Mouse (Mus musculus) retina, postnatal 1 day (tissue): ENCODE measurements around the gene Exoc6b.

Experiments used
- DNase-seq: peaks from one replicate; pipeline ENCODE4 v3.0.0-alpha.2; 2012

The Exoc6b gene

DNA sequence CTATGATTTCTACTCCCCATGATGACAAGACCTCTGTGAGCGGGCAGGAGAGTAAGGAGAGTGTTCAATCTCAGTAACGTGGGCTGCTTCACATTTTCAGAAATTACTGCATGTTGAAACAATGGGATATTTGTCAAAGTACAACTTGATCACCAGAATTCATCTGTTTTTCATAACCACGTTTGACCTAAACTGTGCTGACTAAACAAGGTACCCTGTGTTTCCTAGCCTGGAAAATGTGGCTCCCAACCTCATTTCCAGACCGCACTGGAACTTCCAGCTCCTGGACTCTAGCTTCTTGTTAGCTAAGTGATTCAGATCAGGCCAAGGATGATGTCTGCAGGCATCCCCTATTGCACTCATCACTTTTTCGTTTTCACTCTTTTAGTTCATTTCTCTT lies 193.4 kb downstream of the Exoc6b start:
- DNase-seq, result no peak

DNA sequence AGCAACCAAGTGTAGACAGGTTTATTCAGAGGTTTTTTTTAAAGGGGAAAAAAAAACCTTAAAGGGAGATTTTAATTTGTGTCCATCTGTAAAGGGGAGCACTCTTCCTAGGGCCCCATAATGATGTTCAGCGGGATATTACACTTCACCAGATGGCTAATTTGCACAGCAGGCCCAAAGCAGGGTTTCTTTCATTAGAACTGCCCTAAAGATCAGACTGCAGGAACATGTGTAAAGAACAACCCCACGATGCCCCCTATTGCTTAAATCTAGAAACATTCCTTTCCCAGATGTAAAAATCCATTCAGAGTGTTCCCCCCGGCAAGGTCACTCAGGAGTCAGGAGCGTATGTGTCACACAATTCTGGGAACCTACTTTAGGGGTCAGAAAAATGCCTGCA lies 202.2 kb downstream of the Exoc6b start:
- DNase-seq, result peak; percentile 10

DNA sequence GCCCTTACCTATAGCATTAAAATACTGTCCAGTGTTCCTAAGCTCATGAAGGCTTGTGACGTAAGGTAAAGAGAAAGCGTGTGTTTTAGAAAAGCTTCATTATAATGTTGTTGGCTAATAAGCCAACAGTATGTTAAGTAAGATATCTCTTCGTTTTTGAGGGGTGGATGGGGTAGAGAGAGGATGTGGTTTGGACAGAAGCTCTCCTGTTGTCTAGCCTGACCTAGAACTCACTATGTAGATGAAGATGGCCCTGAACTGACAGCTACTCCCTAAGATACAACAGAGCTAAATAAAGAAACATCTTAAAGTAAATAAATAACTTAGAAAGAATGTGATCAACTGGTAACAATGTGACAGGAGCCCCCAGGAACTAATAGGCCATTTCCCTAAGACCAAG lies 204.7 kb downstream of the Exoc6b start:
- no peak for DNase-seq

DNA sequence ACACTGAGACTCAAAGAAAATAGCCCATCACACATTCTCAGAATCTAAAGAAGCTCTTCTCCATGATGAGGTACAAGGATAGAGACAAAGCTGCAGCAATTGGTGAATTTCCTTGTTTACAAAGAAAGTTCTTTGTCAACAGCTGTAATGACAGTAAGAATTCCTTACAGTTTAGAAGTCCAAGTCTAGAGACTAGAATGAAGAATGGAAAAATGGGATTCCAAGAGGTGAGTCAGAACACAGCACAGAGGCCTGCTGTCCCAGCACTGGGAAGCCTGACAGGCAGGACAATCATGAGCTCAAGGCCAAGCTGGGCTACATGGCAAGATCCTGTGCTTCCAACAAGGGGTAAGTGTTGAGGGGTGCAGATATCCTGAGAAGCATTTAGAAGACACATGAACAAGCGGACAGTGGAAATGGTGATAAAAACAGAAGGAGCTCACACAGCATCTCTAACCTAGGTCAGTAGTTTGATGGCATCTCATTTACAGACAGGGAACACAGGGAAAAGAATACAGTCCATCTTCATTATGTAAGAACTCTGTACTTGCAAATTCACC lies 205.4 kb downstream of the Exoc6b start:
- no peak for DNase-seq

DNA sequence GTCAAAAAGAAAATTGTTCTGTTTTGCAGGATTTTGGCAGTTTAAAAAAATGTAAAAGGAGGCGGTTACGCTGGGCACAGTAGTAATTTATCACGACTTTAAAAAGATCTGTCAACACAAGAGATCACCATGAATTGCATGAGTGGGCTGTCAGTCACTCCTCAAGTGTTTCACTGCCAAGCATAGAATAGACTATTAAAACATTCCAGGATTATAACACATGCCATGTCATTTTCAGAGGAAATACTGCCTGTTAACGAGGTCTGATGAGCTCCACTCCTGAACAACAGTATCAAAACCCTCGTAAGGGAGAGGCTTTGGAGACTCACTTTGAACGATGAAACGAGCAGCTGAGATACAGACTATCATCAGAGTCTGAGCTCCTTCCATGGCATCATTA lies 223.6 kb downstream of the Exoc6b start:
- DNase-seq, result no peak

DNA sequence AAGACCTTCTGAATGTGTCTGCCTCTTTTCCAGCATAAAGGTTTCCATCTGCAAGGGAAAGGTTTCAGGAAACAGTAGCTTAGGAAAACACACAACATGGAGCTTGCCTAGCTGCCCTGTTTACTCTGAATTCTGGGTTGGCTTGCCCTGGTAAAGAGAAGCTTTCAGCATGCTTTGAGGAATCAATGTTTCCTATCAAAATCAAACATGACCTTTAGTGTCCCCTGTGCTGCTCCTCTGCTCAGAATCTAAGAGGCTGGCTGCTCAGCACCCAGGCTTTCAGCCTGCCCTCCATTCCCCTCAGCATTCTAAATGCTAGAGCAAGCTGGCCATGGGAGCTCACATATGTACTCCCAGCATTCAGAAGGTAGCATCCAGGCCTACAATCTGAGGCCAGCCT lies 228.2 kb downstream of the Exoc6b start:
- DNase-seq, result no peak

DNA sequence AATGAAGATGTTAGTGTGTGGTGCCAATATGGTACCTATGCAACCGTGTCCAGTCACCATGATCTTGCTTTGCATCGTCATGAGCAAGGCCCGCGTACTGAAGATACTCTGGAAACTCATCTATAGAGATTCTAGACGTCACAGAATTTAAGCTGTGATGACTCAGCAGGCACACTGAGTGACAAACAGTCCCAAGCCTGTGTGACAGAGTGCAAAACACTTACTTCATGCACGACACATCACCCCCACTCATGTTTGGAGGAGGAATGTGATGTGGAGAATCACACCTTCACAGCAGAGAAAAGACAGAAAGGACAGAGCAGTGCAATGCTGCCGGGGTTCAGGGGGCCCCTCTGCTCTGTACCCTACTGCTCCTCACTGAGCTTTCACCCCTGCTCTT lies 261.8 kb downstream of the Exoc6b start:
- DNase-seq, result no peak

DNA sequence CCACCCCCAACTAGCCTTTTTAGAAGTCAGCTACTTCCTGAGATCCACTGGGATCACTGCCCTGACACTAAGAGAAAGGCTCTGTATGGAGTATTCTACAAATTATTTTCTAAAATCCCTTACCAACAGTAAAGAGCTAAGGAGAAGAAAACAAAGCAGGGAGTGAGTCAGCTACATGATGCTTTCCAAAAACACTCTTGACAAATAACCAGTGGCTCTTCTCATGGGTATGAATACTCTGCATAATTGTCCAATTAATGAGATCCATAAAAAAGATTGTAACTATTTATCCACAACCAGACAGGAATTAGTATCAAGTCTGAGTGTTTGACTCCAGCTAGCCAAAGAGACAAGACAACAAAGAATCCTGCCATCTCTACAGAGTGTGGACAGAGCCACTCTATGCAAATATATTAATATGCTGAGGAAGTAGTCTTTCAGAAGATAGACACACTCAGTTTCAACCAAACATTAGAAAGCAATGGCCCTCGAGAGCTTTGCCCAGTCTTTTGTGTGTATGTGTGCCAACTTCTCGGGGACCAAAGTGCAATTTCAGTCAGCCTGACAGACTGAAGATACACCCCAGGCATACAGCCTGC lies 263.1 kb downstream of the Exoc6b start:
- no peak for DNase-seq

DNA sequence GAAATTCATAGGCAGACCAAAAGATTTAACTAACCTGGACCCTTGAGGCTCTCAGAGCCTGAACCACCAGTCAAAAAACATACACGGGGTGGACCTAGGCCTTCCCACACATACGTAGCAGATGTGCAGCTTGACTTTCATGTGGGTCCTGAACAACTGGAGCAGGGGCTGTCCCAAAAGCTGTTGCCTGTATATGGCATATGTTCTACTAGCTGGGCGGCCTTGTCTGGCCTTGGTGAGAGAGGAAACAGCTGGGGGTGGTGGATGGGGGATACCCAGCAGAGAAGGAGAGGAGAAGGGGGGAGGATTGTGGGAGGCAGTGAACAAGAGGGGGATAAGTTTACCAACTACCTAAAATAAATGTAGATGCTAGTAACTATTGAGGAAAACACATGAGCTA lies 270.6 kb downstream of the Exoc6b start:
- DNase-seq, result no peak

DNA sequence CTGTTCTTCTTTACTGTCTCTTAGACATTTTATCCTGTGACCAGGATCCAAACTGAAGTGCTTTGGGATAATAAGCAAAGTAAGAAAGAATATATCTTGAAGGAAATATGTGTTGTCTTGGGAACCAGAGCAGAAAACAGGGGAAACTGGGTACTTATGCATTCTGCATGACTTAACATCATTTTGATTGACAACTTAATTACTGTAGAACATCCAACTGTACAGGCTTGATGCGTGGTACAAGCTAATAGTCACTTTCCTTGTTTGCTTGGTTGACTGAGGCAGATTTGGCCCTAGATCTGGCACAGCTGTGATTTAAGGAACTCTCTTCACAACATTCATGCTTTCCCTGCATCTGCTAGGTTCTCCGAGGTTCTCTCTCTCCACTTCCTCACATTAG lies 285.3 kb downstream of the Exoc6b start:
- DNase-seq, result no peak

DNA sequence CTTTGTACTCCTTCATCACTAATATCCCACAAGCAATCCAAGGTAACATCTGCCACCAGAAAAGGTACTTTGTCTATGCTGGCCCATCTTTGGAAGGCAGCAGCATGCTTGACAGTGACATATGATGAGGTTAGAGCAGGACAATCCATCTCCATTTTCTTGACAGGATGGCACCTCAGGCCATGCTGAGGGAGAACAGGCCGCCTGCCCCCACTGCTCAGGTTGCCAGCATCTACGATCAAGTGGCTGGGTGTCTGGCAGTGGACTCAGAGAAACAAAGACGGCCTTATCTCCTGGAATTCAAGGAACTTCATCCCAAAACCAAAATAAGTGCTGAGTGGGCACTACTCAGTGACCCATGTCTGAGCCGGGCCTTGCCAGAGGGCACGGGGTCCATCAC lies 289.3 kb downstream of the Exoc6b start:
- DNase-seq, result no peak

DNA sequence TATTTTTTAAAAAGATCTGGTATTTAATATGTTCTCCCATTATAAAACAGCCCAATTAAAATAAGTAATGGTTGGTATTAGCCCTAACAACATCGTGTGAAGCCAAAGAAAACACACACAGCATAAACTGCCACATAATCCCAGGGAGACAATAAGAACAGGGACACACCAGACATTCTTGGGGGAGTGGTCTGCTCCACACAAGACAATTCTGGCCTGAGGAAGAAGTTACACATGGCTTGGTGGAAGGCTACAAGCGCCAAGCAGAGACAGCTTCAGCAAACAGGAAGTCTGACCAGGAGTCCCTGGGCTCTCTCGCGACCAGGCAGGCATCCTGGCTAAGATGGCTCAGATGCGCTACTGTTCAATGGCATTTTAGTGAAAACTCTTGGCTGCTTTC lies 290.3 kb downstream of the Exoc6b start:
- DNase-seq, result no peak

DNA sequence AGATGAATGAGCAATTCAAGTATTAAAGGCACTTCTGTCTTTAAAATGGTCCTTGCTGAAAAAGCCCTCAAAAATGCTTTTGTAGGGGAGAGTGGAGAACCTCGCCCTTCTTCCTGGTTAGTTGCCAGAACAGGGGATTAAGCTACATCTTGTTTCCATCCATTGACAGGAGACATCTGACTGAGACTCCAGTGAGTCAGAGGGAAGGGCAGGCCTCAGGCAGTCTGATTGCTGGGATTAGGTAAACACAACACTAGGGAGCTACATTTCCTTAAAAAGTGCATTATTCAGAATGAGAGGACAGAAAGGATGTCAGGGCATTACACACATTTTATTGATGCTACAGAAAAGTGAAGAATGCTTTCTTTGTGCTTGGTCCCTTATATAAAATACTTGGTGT lies 293.4 kb downstream of the Exoc6b start:
- no peak for DNase-seq

DNA sequence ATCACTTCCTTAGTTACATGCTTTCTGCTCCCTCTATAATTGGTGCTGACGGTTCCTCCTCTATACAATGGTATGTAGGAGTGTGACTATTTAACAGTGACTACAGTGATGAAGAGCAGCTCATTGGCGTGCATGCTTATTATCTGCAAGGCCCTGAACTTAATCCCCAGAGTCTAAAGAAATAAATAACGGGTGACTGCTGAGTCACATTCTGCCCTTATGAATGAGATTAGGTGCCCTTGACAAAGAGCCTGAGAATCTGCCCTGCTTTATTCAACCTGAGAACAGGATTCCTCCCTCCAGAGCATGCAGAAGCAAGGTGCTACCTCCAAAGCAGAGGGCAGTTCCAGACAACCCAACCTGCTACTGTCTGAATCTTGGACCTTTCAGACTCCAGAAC lies 314.0 kb downstream of the Exoc6b start:
- DNase-seq, result no peak

DNA sequence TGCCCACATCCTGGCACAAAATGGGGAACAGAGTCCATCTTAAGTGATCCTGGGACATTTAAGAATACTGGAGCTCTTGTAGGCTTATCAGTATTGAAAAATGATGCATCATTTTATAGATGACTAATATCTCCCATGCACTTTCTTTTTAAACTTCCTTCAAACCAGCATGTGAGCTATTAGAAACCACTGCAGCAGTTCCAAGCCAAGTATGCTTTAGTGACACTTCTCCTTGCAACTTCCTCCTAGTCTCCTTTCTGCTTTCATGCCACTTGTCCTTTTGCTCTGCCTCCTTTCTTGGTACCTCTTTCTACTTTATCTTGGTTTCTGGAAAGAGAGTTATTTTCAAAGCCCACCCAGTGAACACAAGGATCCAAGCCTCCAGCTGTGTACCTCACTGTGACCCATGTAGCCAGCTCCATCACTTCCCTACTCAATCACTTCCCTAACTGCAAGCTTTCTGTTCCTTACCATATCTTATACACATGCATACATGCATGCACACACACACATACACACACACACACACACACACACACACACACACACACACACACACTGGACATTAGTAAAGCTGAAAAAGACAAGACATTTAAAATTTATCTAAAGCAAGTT lies 316.4 kb downstream of the Exoc6b start:
- DNase-seq, result no peak

DNA sequence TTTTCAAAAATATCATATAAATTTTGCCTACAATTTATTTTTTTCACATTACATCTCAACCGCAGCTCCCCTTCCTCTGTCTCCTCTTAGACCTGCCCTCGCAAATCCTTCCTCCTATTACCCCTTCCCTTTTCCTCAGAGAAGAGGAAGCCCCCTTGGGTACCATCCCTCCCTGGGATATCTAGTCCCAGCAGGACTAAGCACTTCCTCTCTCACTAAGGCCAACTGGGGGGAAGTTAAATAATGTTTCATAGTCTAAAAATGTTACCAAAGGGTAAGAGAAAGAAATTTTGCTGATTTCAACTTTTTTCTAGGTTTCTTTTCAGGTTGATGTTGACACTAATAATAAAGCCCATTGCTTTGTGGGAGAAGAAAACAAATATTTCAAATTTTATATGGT lies 317.9 kb downstream of the Exoc6b start:
- no peak for DNase-seq

DNA sequence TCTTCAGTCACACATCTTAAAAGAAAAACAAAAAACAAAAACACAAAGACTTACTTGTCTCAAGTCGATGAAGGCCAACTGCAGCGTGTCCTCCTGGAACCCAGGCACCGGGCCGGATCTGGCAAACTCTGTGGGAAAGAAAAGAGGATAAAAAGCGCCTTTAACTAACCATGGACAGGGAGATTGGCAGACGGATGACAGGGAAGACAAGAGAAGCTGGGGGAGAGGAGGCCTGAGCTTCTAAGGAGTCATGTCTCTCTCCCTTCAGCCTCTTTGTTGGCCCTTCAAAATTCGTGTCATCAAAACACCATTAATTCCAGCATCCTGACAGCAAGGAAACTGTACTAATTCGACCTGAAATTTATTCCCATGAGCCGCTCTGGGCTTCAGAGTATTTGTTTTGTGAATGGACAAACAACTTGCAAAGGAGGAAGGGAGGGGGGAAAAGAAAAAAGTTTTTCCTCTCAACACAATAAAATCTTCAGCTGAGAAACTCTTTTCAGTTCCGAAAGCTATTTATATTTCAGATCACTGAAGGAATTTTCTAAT lies 322.4 kb downstream of the Exoc6b start:
- no peak for DNase-seq

DNA sequence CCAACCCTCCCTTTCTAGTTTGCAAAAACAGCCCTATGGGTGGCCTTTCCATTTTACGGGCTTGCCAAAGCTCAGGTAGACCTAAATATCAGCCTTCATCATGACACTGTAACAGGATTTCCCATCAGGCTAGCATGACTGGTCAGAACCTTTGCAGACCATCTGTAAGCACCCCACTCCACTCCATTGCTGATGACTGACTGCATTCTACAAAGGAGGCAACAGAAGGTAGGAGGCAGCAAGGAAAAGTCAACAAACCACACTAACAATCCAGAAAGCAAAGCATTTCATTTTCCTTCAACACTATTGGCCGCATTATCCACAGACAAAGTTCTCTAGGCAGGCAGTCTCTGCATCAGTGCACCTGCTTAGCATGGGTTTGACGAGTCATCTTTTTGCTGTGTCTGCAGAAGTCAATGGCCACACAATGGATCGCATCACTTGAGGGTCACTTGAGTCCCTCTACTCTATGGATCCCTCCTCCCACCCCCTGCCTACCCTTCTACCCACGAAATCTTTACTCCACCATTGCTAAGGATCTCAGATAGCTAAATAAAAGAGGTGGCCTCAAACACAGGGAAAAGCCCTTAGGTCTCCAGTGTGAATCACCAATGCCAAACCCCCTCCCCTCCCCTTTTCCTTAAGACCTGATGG lies 323.0 kb downstream of the Exoc6b start:
- DNase-seq, result no peak

DNA sequence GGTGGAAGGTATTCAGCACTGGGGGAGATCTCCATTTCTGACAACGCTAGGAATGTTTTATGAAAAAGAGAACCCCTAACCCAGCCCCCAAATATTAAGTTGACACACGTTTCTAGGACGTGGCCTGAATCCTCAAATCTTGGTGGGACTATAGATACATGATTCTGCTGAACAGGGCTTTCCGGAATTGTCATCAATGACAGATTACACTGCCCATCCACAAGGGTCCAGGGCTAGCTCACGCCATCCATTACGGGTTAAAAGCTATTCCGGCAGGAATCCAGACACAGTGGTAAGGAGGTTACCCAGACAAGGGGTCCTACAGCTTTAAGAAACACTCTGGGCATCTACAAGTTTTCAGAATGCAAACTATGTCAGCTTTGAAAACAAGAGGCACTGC lies 323.7 kb downstream of the Exoc6b start:
- no peak for DNase-seq

DNA sequence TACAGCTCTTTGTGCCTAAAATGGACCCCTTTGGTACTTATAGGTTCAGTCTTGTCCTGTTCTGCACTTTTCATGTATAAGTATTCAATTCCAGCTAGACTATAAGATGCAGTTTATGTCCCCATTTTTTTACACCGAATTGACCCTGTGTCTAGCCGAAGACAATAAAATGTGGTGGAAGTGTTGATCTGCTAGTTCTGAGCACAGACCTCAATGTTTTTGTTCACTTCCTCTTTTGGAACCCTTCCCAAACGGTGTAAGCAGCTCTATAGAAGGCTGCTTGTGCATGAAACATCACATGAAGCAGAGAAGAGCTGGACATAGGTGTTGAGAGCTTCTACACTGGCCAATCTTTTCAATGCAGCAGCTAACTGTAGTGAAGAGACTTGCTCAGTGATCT lies 327.1 kb downstream of the Exoc6b start:
- DNase-seq, result no peak

DNA sequence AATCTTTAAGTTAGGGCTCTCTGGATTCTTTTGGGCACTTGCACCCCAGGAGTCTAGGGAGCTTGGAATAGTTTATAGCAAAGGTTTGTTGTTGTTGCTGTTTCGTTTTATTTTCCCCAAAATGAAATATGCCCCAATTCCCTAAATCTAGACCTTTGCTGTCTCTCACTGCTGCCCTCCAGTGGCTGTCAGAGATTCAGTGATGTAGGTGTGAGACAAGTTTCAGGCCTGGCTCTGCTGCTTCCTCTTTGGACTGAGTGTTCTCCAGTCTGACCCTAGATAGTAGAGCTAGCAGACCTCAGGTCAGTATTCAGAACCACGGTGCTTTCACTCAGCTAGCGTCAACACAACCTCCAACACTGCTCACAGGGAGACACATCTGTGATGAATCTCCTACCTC lies 332.4 kb downstream of the Exoc6b start:
- peak; percentile 24 for DNase-seq

DNA sequence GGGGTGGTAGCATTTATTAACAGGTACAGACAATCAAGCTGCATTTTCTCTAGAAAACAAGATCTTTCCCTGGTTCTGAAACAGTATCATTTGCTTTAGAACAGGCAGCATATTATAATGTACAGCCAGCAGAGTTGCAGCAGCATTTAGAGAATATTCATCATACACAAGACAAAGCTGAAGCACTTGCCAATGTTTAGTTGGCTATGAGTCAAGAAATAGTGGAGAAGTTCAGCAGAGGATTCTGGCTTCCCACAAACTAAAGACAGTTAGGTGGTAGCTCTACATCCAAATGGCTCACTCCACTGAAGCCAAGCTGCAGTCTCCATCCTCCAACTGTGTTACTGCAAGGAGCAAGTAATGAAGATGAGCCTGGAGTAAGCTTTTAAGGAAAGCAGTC lies 342.4 kb downstream of the Exoc6b start:
- DNase-seq, result no peak

DNA sequence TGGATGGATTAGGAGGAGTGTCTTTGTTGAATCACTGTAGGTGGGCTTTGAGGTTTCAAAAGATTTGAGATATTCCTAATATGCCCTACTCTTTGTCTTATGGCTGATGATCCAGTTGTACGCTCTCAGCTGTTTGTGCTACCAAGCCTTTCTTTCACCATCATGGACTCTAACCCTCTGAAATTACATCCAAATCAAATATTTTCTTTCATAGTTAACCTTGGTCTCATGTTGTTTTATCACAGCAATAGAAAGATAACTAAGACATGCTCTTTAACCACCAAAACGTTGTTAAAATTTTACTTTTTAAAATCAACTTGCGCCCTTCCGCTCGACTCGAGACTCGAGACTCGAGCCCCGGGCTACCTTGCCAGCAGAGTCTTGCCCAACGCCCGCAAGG lies 356.1 kb downstream of the Exoc6b start:
- no peak for DNase-seq

DNA sequence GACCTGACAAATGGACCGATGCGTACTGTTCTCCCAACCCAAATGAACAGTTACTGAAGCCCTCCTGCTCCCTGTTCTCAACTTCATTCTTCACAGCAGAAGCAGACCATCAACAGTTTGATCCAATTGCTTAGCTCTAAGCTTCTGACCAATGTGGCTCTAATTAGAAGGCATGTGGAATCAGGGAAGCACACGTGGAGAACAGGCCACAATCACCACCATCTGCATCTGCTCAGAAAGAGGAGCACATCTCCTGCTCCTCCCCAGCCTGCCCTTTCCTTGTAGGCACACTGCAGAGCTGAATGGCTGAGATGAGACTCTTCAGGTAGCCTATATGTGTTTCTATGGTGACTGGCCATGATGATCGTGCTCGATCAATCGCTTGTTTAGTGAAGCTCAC lies 358.5 kb downstream of the Exoc6b start:
- DNase-seq, result peak; percentile 26
